Mouse (Mus musculus) embryonic facial prominence, embryonic 14.5 days (tissue): ENCODE measurements at regions not wholly inside any gene's neighbourhood (a gene's known extent, or its start where the extent isn't known, plus 50 kb on each side); places are given as distances from the start of the nearest gene placed in this dataset.
A peak's percentile ranks its signal among the peaks of the same experiment; 100 is the strongest.

Source experiments
- ATAC-seq: fragments of 200-750 bp; cut with Nextera tagmentation; 2 replicates; pipeline ENCODE4 v1.8.0; 2017; ENCODE audit warnings: low read depth, moderate number of reproducible peaks, moderate TSS enrichment
- DNase-seq: peaks from one replicate; pipeline ENCODE4 v3.0.0-alpha.2; 2015; ENCODE audit warnings: low spot score
- H3K27ac ChIP-seq: fragments of 300-500 bp; sonication (generic); replicated peaks from 2 replicates; pipeline ENCODE4 v1.5.1; 2014; ENCODE audit warnings: low read depth, mild to moderate bottlenecking, low read length, moderate library complexity
- H3K27me3 ChIP-seq: fragments of 300-500 bp; sonication (generic); replicated peaks from 2 replicates; pipeline ENCODE4 v1.6.1; 2014; ENCODE audit warnings: low read length; ENCODE audit not compliant: control insufficient read depth, insufficient read depth
- H3K36me3 ChIP-seq: fragments of 300-500 bp; sonication (generic); 2 replicates; pipeline ENCODE4 v1.6.1; 2014; ENCODE audit warnings: low read length, mixed read lengths; ENCODE audit not compliant: control insufficient read depth, insufficient read depth
- H3K4me1 ChIP-seq: fragments of 300-500 bp; sonication (generic); 2 replicates; pipeline ENCODE4 v1.6.1; 2014; ENCODE audit warnings: antibody characterized with exemption, low read length; ENCODE audit not compliant: control insufficient read depth, insufficient read depth
- H3K4me2 ChIP-seq: fragments of 300-500 bp; sonication (generic); 2 replicates; pipeline ENCODE4 v1.6.1; 2014; ENCODE audit warnings: low read depth, mild to moderate bottlenecking, low read length, moderate library complexity, mixed read lengths
- H3K4me3 ChIP-seq: fragments of 300-500 bp; sonication (generic); 2 replicates; pipeline ENCODE4 v1.5.1; 2014; ENCODE audit warnings: low read depth, mild to moderate bottlenecking, low read length
- H3K9ac ChIP-seq: fragments of 300-500 bp; sonication (generic); 2 replicates; pipeline ENCODE4 v1.6.1; 2014; ENCODE audit warnings: low read depth, mild to moderate bottlenecking, low read length, moderate library complexity, mixed read lengths
- H3K9me3 ChIP-seq: fragments of 300-500 bp; sonication (generic); 2 replicates; pipeline ENCODE4 v1.6.1; 2016; ENCODE audit warnings: low read length; ENCODE audit not compliant: control insufficient read depth
- WGBS: fragments of 180-500 bp; shearing (Covaris S2); extraction: QIAGEN DNeasy Blood & Tissue Kit; methylation state at CpG from one replicate; pipeline ENCODE4 v1.1.7; 2014; 5-methylcytosine and 5-hydroxymethylcytosine counted together

GRCm38 (mm10) chr1:29057339-29057738 lies 277.3 kb upstream of the Gm597 start:
- H3K4me3 ChIP-seq, result no peak overlapping the region
- no peak overlapping the region for H3K4me2 ChIP-seq
- DNase-seq, result no peak
- H3K36me3 ChIP-seq, result no peaks in the 10 kb centered on the region
- H3K4me1 ChIP-seq, result no peaks in the 10 kb centered on the region
- H3K9me3 ChIP-seq, result no peaks in the 10 kb centered on the region
- H3K27me3 ChIP-seq, result no peaks in the 10 kb centered on the region
- H3K9ac ChIP-seq, result no peak overlapping the region
- H3K27ac ChIP-seq, result no peak overlapping the region
- ATAC-seq, result no peak
- 64% methylated on average over 1 of the region's 1 CpGs for WGBS

DNA sequence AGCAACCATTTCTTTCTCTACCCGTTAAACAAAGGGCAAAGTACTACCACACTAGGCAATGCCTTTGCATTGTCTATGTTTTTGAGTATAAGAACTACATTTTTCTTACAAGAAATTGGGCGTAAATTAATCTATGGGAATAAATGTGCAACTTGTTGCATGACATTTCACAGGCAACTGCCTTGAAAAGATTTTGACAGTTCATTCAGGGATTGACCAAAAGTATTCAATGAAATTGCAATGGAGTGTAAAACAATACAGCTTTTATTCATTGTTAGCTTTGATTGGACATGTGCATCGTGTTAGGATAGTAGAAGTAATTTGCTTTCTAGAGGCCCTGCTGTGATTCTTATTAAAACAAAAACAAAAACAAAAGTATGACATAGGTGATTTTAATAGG lies 233.7 kb upstream of the Gm597 start:
- Histone ChIP-seq H3K9me3 (no peaks in the 10 kb centered on the region), H3K4me3 (no peak overlapping the region), H3K9ac (no peak overlapping the region), H3K27ac (no peak overlapping the region), H3K4me2 (no peak overlapping the region), H3K4me1 (no peaks in the 10 kb centered on the region), H3K36me3 (no peaks in the 10 kb centered on the region), H3K27me3 (no peaks in the 10 kb centered on the region)
- ATAC-seq (no peak), DNase-seq (no peak)
- WGBS, result 62% methylated on average over 3 of the region's 3 CpGs

- Histone ChIP-seq H3K4me2 (no peak overlapping the region), H3K27ac (no peak overlapping the region), H3K36me3 (no peaks in the 10 kb centered on the region), H3K9ac (no peak overlapping the region), H3K4me1 (no peaks in the 10 kb centered on the region), H3K9me3 (no peaks in the 10 kb centered on the region), H3K4me3 (no peak overlapping the region), H3K27me3 (no peaks in the 10 kb centered on the region)
- DNase-seq (no peak), ATAC-seq (no peak)
- 80% methylated on average over 3 of the region's 3 CpGs for WGBS
Observed at GRCm38 (mm10) chr1:29001184-29001583, 221.1 kb upstream of the Gm597 start.

GRCm38 (mm10) chr1:28970941-28971340 lies 190.9 kb upstream of the Gm597 start:
- Histone ChIP-seq H3K27me3 (no peaks in the 10 kb centered on the region), H3K9me3 (no peaks in the 10 kb centered on the region), H3K4me3 (no peak overlapping the region), H3K9ac (no peak overlapping the region), H3K4me1 (no peaks in the 10 kb centered on the region), H3K4me2 (no peak overlapping the region), H3K36me3 (no peaks in the 10 kb centered on the region), H3K27ac (no peak overlapping the region)
- ATAC-seq, result no peak
- peak; percentile 17 for DNase-seq
- 79% methylated on average over 3 of the region's 3 CpGs for WGBS
